Mouse (Mus musculus): ENCODE measurements at regions not wholly inside any gene's neighbourhood (a gene's known extent, or its start where the extent isn't known, plus 50 kb on each side); places are given as distances from the start of the nearest gene placed in this dataset.

GRCm38 (mm10) chr1:35600847-35601246 lies 467.4 kb upstream of the Hs6st1 start:
- no peak for DNase-seq

- no peak for DNase-seq
Measured at GRCm38 (mm10) chr1:35615131-35615530, 453.1 kb upstream of the Hs6st1 start.

GRCm38 (mm10) chr1:35619476-35619875 lies 448.7 kb upstream of the Hs6st1 start:
- DNase-seq = no peak

- DNase-seq = no peak
Measured at GRCm38 (mm10) chr1:35642595-35642994, 425.6 kb upstream of the Hs6st1 start.

- peak; percentile 16 to 29 for DNase-seq
Measured at GRCm38 (mm10) chr1:35653119-35653956, 414.9 kb upstream of the Hs6st1 start.

GRCm38 (mm10) chr1:35663006-35663405 lies 405.2 kb upstream of the Hs6st1 start:
- DNase-seq = no peak

GRCm38 (mm10) chr1:35673524-35673923 lies 394.7 kb upstream of the Hs6st1 start:
- no peak for DNase-seq

GRCm38 (mm10) chr1:35673992-35674391 lies 394.2 kb upstream of the Hs6st1 start:
- DNase-seq = no peak

GRCm38 (mm10) chr1:35682511-35682949 lies 385.7 kb upstream of the Hs6st1 start:
- DNase-seq = peak; percentile 14 to 48

GRCm38 (mm10) chr1:35685651-35686050 lies 382.5 kb upstream of the Hs6st1 start:
- no peak for DNase-seq

GRCm38 (mm10) chr1:35694349-35694748 lies 373.9 kb upstream of the Hs6st1 start:
- no peak for DNase-seq

- no peak for DNase-seq
Measured at GRCm38 (mm10) chr1:35694775-35695591, 373.2 kb upstream of the Hs6st1 start.

- no peak for DNase-seq
Measured at GRCm38 (mm10) chr1:35697218-35697617, 371.0 kb upstream of the Hs6st1 start.

GRCm38 (mm10) chr1:35697834-35698500 lies 370.2 kb upstream of the Hs6st1 start:
- DNase-seq = no peak

GRCm38 (mm10) chr1:35702585-35702984 lies 365.6 kb upstream of the Hs6st1 start:
- DNase-seq = no peak

GRCm38 (mm10) chr1:35706336-35706735 lies 361.9 kb upstream of the Hs6st1 start:
- no peak for DNase-seq

GRCm38 (mm10) chr1:35708176-35708788 lies 359.9 kb upstream of the Hs6st1 start:
- no peak for DNase-seq

- DNase-seq = no peak
Measured at GRCm38 (mm10) chr1:35709214-35709613, 359.0 kb upstream of the Hs6st1 start.

- no peak for DNase-seq
Measured at GRCm38 (mm10) chr1:35713961-35714360, 354.2 kb upstream of the Hs6st1 start.

GRCm38 (mm10) chr1:35715931-35716330 lies 352.3 kb upstream of the Hs6st1 start:
- DNase-seq = no peak

- DNase-seq = no peak
Measured at GRCm38 (mm10) chr1:35717166-35717565, 351.0 kb upstream of the Hs6st1 start.

- no peak for DNase-seq
Measured at GRCm38 (mm10) chr1:35717659-35718058, 350.5 kb upstream of the Hs6st1 start.

GRCm38 (mm10) chr1:35720063-35720462 lies 348.1 kb upstream of the Hs6st1 start:
- DNase-seq = no peak
